Mouse (Mus musculus) A20 (cell line): ENCODE results near the gene Gm8926.
"Not testable (repeated sequence)": the region's sequence is repeated elsewhere in the genome, so short reads cannot be mapped to it uniquely, and the experiment has no call there.

Source experiments
- DNase-seq: peaks from one replicate; pipeline ENCODE4 v3.0.0-alpha.2; 2011; ENCODE audit warnings: low read depth, low spot score

Gene Gm8926

DNA sequence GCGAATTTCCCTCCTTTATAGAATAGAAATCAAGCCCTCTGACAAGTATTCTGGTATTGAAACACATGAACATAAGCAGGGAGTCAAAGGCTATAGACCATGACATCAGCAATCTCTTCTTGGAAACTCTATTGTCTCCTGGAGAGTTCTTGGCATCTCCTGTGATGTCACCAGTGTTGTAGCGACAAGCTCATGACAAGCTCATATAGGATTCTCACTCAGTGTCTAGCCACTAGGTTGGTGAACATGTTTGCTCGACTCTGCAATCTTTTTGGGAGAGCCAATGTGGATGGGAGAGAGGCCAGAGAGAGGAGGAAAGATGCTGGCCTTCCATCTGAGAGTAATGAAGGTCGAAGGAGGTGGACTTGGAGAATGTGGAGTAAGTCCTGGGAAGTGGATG, at the start of gene Gm8926:
Gene Gm8926, plus strand, starts transcription at position 301 of the 400 bp plus-strand sequence.
- not testable (repeated sequence) for DNase-seq
